23 mouse cellular contexts compared by ENCODE assay signal in genomic region chr19:36639072-36639471, GRCm38 (mm10).
"Had no signal": no experiment of that assay in that cellular context is flagged by ENCODE, and none has a peak within 500 bp of the region (broad histone marks: within the 10 kb centered on the region; RNA-seq: fewer than 3 reads in every experiment).

No protein-coding gene starts in this region.

- ATAC-seq: inflammation-experienced regulatory T-cells, adult 6 months; intestine, embryonic 15.5 days; intestine, postnatal 0 days had no signal

- H3K9ac ChIP-seq: heart, embryonic 12.5 days; hindbrain, embryonic 12.5 days; hindbrain, embryonic 14.5 days; intestine, embryonic 15.5 days; limb, embryonic 12.5 days had no signal

- H3K27ac ChIP-seq: heart, embryonic 10.5 days; hindbrain, embryonic 10.5 days; hindbrain, embryonic 12.5 days; hindbrain, embryonic 14.5 days; intestine, embryonic 15.5 days; layer of hippocampus, adult 2 months; left cerebral cortex, adult 2 months; limb, embryonic 10.5 days; limb, embryonic 12.5 days had no signal

- DNase-seq: gastrocnemius, postnatal 14 days; gastrocnemius, postnatal 36 days; heart, postnatal 10 days; heart, postnatal 4 days; kidney, adult 18-20 months; kidney, adult 8-10 months; kidney, postnatal 10 days; kidney, postnatal 25 days; kidney, postnatal 4 days; liver had no signal

- H3K4me1 ChIP-seq: heart, embryonic 10.5 days; hindbrain, embryonic 12.5 days; intestine, embryonic 15.5 days; limb, embryonic 10.5 days; limb, embryonic 12.5 days had no signal

- H3K9me3 ChIP-seq: heart, embryonic 10.5 days; heart, embryonic 12.5 days; intestine, embryonic 15.5 days; limb, embryonic 10.5 days had no signal

- H3K36me3 ChIP-seq: hindbrain, embryonic 10.5 days; hindbrain, embryonic 12.5 days; intestine, embryonic 15.5 days; limb, embryonic 10.5 days; limb, embryonic 12.5 days had no signal

- H3K4me3 ChIP-seq: heart, embryonic 10.5 days; heart, embryonic 12.5 days; hindbrain, embryonic 10.5 days; hindbrain, embryonic 12.5 days; intestine, embryonic 15.5 days; layer of hippocampus, adult 2 months; left cerebral cortex, adult 2 months; limb, embryonic 10.5 days; limb, embryonic 12.5 days had no signal

- H3K4me2 ChIP-seq: heart, embryonic 12.5 days; hindbrain, embryonic 12.5 days; hindbrain, embryonic 14.5 days; intestine, embryonic 15.5 days; limb, embryonic 12.5 days; liver, embryonic 11.5 days had no signal

- H3K27me3 ChIP-seq: heart, embryonic 12.5 days; hindbrain, embryonic 12.5 days; intestine, embryonic 15.5 days; limb, embryonic 12.5 days had no signal
